ENCODE assay signal across 9 mouse cellular contexts in the genomic region with DNA sequence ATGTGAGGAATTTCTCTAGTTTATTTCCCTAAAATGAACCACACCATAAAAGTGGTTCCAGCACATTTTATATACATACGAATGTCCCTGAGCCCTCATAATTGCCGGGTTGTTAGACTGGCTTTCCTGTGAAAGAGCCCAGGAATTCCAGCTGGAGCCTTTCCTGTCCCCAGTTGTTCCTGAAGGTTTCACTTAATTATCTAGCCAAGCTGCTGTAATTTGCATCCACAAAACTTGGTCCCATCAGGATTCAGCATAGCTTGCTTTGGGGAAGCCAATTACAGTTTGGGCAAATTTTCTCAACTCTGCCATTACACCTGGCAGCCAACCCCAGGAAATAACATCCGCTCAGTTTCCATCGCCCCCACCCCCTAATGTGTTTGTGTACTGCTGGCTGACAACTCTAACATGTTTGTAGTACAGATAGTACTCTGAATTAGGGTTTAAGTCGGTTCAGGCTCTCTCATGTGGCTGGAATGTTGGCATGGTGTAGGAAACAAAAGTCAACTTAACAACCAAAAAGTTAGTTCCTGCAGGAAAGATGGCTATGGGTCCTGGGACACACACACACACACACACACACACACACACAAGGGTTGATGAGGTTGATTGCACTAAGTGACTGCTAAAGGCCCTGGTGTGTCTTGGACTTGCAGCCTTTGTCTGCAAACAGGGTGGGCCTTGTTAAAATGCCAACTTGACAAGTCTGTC. TPM values are rescaled to one million over a fixed set of nuclear protein-coding genes. Genes with fewer than 3 reads are reported as not detected.
A peak's percentile ranks its signal among the peaks of the same experiment; 100 is the strongest.
DNase-seq lines count a peak whose midpoint lies in the region; ATAC-seq and TF ChIP-seq lines count a peak whose summit lies in the region.
"Had no signal": no experiment of that assay in that cellular context is flagged by ENCODE, and none has a peak within 500 bp of the region (broad histone marks: within the 10 kb centered on the region; RNA-seq: fewer than 3 reads in every experiment).

No protein-coding gene starts in this region.

- no peak overlapping the region for H3K4me2 ChIP-seq in forebrain, postnatal 0 days (ENCODE audit: low read depth)
- no peak overlapping the region for H3K4me2 ChIP-seq in midbrain, postnatal 0 days (ENCODE audit: low read depth, low read length, poor library complexity, severe bottlenecking)
- H3K4me2 ChIP-seq in intestine, embryonic 15.5 days (replicated peaks), result no peak overlapping the region

- H3K4me1 ChIP-seq in forebrain, postnatal 0 days (ENCODE audit: insufficient read depth), result no peaks in the 10 kb centered on the region
- peaks cover 20% of the 10 kb centered on the region for H3K4me1 ChIP-seq in limb, embryonic 10.5 days
- no peaks in the 10 kb centered on the region for H3K4me1 ChIP-seq in midbrain, postnatal 0 days (ENCODE audit: insufficient read depth, low read length)
- no peaks in the 10 kb centered on the region for H3K4me1 ChIP-seq in intestine, embryonic 15.5 days (replicated peaks)

- no peak overlapping the region; the same call in 1 of the 2 replicates for H3K27ac ChIP-seq in gastrocnemius, adult 2 months
- H3K27ac ChIP-seq in forebrain, postnatal 0 days (ENCODE audit: low read depth, low read length), result no peak overlapping the region
- H3K27ac ChIP-seq in limb, embryonic 10.5 days, result peak overlapping the region; percentile 66
- no peak overlapping the region for H3K27ac ChIP-seq in midbrain, postnatal 0 days (ENCODE audit: low read depth, low read length)
- no peak overlapping the region for H3K27ac ChIP-seq in intestine, embryonic 15.5 days

- TF ChIP-seq CTCF in gastrocnemius, adult 2 months (IDR thresholded peaks at IDR 0.05), result no peak
- TF ChIP-seq CTCF in forebrain, postnatal 0 days (IDR thresholded peaks at IDR 0.05; ENCODE audit: low read depth), result no peak
- no peak for TF ChIP-seq CTCF in midbrain, postnatal 0 days (IDR thresholded peaks at IDR 0.05)

- no peaks in the 10 kb centered on the region for H3K9me3 ChIP-seq in forebrain, postnatal 0 days (ENCODE audit: low read length)
- no peaks in the 10 kb centered on the region for H3K9me3 ChIP-seq in limb, embryonic 10.5 days (replicated peaks)
- H3K9me3 ChIP-seq in midbrain, postnatal 0 days (ENCODE audit: low read length), result no peaks in the 10 kb centered on the region
- no peaks in the 10 kb centered on the region for H3K9me3 ChIP-seq in intestine, embryonic 15.5 days

- no peak overlapping the region for H3K4me3 ChIP-seq in gastrocnemius, adult 2 months
- no peak overlapping the region for H3K4me3 ChIP-seq in forebrain, postnatal 0 days (ENCODE audit: low read depth, low read length)
- no peak overlapping the region for H3K4me3 ChIP-seq in limb, embryonic 10.5 days
- H3K4me3 ChIP-seq in midbrain, postnatal 0 days (ENCODE audit: low read depth, low read length), result no peak overlapping the region
- no peak overlapping the region for H3K4me3 ChIP-seq in intestine, embryonic 15.5 days (replicated peaks)

- intact Hi-C loops in gastrocnemius, adult 2 months (cut with DNase I), result no loop called here

- ATAC-seq in forebrain, postnatal 0 days, result no peak
- no peak for ATAC-seq in midbrain, postnatal 0 days (ENCODE audit: low FRiP score)
- ATAC-seq in intestine, embryonic 15.5 days, result no peak

- peak; percentile 38 for DNase-seq in gastrocnemius, adult 2 months
- no peak for DNase-seq in gastrocnemius, adult 8-10 months (ENCODE audit: low spot score in 2 of 2)
- peak; percentile 4 for DNase-seq in forebrain, postnatal 0 days
- peak; percentile 32 for DNase-seq in limb, embryonic 10.5 days (ENCODE audit: low spot score)
- DNase-seq in midbrain, postnatal 0 days (ENCODE audit: low spot score), result peak; percentile 39
- no peak for DNase-seq in spleen, postnatal 36 days (ENCODE audit: low spot score in 2 of 2)
- DNase-seq in cerebellum, postnatal 4 days (ENCODE audit: low spot score in 2 of 2), result no peak
- DNase-seq: kidney, adult 2 months had no signal

- H3K27me3 ChIP-seq in forebrain, postnatal 0 days (ENCODE audit: insufficient read depth, low read length), result no peaks in the 10 kb centered on the region
- H3K27me3 ChIP-seq in limb, embryonic 10.5 days (ENCODE audit: low read depth, poor library complexity, severe bottlenecking), result no peaks in the 10 kb centered on the region
- H3K27me3 ChIP-seq in midbrain, postnatal 0 days (ENCODE audit: insufficient read depth, low read length), result no peaks in the 10 kb centered on the region
- H3K27me3 ChIP-seq in intestine, embryonic 15.5 days (replicated peaks), result no peaks in the 10 kb centered on the region

- no peak overlapping the region for H3K9ac ChIP-seq in forebrain, postnatal 0 days
- no peak overlapping the region for H3K9ac ChIP-seq in midbrain, postnatal 0 days (replicated peaks; ENCODE audit: low read length, poor library complexity, severe bottlenecking)
- H3K9ac ChIP-seq in intestine, embryonic 15.5 days, result no peak overlapping the region

- 24% methylated on average over 5 of the region's 5 CpGs for WGBS in forebrain, postnatal 0 days
- 72% methylated on average over 5 of the region's 5 CpGs for WGBS in limb, embryonic 10.5 days
- WGBS in midbrain, postnatal 0 days, result 38% methylated on average over 5 of the region's 5 CpGs
- WGBS in intestine, embryonic 15.5 days, result 62% methylated on average over 5 of the region's 5 CpGs

- no peaks in the 10 kb centered on the region for H3K36me3 ChIP-seq in forebrain, postnatal 0 days (ENCODE audit: insufficient read depth)
- no peaks in the 10 kb centered on the region for H3K36me3 ChIP-seq in limb, embryonic 10.5 days
- no peaks in the 10 kb centered on the region for H3K36me3 ChIP-seq in midbrain, postnatal 0 days (ENCODE audit: insufficient read depth, low read length)
- H3K36me3 ChIP-seq in intestine, embryonic 15.5 days, result no peaks in the 10 kb centered on the region

RNA-seq across cellular contexts. Expression of a gene that starts 34.3 kb away (rescaled TPM):
- total RNA-seq in gastrocnemius, adult 2 months (2021), result 1 to 10 TPM; 7.9 to 9.2 TPM
- 10 to 100 TPM in 1 of 4 experiments, 1 to 10 TPM in 3; 7.9 to 10.7 (median 8.8) TPM for total RNA-seq in gastrocnemius, adult 8-10 months (2022)
- 16.5 and 16.6 TPM in 2 replicates for total RNA-seq in forebrain, postnatal 0 days (2014; rRNA removed)
- 23.0 and 32.2 TPM in 2 replicates for polyA plus RNA-seq in forebrain, postnatal 0 days (2015; fragmentation: Nextera tagmentation; extraction: Ambion mirVana)
- polyA plus RNA-seq in limb, embryonic 10.5 days (2016; fragmentation: Nextera tagmentation; extraction: Ambion mirVana), result 19.4 and 22.9 TPM in 2 replicates
- total RNA-seq in midbrain, postnatal 0 days (2014; rRNA removed), result 10.9 and 18.5 TPM in 2 replicates
- 31.5 and 34.4 TPM in 2 replicates for polyA plus RNA-seq in midbrain, postnatal 0 days (2015; fragmentation: Nextera tagmentation; extraction: Ambion mirVana)
- 20.0 and 22.5 TPM in 2 replicates for polyA plus RNA-seq in intestine, embryonic 15.5 days (2015; fragmentation: Nextera tagmentation; extraction: Ambion mirVana)

Comparison
In these comparisons a context has a peak if more than half of its experiments do, and no peak if none do; other contexts are left out.
1. DNase-seq: peak in gastrocnemius, adult 2 months (single experiment), forebrain, postnatal 0 days (single experiment), limb, embryonic 10.5 days (single experiment) and midbrain, postnatal 0 days (single experiment); none in gastrocnemius, adult 8-10 months (0 of 2), spleen, postnatal 36 days (0 of 2) and cerebellum, postnatal 4 days (0 of 2).